Mouse (Mus musculus): ENCODE data around the gene Mdh2. TPM values are rescaled to one million over a fixed set of nuclear protein-coding genes. Genes with fewer than 3 reads are reported as not detected.

Gene Mdh2
- 459 and 476 TPM in 2 replicates for polyA plus RNA-seq (2015; fragmentation: Nextera tagmentation; extraction: Ambion mirVana)

DNA sequence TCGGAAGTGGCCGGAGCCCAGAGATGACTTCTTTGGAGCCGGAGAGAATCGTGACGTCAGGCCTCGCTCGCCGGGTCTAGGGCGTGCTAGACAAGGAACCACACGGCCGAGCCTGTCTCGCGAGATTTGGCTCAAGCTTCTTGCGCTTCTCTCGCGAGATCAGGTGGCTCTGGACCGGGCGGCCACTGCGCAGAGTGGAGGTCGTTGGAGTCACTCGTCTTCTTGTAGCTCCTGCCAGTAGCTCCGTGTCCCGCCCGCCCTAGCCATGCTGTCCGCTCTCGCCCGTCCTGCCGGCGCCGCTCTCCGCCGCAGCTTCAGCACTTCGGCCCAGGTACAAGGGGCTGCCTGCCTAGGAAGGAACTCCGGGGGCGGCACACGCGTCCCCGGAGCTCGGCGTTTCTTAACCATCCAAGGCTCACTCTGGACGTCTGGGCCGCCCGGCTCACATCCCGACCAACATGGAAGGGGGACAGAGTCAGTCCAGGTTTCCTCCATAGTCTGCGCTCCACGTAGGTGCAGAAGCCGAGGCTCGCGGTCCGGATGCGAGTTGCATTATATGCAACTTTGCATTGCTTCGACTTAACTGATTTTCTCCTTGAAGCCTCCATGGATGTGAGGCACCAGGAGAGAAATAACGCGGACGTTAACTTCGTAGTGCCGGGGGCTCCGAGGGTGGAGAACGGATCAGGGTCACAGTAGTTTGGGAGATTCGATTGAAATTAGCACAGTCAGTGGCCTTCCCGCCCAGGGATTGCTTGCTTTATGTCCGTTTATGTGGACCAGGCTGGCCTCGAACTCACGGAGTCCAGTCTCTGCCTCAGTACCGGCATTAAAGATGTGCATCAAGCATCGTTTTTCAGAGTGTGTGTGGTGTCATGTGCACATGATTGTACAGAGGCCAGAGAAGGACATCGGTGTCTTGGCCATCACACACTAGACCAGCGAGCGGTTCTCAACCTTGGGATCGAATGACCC, at the start of gene Mdh2:
Mdh2 (plus strand) TSS at position 10 of the 975 bp plus-strand sequence.

DNA sequence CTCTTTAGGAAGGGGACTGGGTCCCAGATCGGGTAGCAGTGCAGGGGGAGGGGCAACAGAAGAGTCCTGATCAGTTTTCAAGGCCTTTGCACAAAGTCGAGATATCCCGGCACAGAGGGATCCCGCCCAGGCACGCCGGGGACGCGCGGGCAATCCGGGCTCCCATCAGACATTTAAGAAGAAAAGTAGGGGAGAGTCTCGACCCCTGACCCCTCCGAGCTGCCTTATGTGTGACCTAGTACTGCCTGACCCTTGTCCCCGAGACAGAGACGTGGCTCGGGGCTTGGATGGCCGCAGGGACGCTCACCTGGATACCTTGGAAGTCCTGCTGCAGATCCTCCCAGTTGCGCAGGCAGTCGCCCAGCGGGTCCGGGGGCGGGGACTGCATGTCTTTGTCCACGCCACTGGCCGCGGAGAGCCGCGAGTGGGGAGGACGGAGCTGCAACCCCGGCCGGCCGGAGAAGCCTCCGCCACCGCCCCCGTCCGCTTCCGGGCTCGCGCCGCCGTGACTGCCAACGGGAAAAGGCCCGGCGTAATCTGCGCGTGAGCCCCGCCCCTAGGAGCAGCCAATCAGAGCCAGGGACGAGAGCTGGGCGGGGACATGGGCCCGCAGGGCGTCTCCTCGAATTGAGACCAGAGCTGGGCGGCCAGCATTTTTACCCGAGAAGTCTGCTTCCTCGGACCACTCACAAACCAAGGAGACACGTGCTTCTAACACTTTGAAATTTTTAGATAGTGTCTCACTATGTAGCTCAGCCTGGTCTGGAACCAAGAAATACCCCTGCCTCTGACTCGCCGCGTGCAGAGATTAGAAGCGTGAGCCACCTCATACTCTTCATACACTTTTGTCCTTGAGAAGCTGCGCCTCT, 34.3 kb upstream of the Mdh2 start, which contains the start of gene Tmem120a:
Tmem120a (minus strand) TSS at position 708 of the 869 bp plus-strand sequence.

DNA sequence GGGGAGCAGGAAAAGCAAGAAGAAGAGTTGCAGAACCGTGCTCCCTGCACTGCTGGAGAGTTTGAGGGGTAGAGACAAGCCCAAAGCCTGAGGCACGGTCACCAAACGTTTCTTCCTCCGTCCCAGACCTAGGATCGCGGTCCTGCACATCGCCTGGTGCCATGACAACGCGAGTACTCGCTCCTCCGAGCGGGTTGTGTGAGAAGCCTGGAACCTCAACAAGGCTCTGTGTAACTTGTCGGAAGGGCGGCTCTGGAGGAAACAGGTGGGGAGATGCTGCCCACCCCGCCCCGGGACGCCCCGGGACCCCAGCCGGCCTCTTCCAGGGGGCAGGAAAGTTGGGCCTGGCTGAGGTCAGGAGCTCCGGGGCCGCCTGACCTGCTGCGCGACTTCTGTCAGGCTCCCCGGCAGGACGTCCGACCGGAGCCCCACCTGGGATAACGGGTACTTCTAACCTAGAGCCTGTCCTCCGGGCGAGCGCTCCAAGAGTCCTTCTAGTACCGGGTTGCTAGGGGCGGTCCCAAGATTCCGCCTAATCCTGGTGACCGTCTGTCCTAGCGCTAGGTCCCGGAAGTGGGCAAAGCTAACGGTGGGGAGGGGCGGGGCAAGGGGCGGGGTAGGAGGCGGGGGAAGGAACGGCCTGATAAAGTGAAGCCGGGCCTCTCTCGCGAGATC, 347 bp upstream of the Mdh2 start, which contains the start of gene Styxl1:
Styxl1 (minus strand) TSS at position 590 of the 675 bp plus-strand sequence.

DNA sequence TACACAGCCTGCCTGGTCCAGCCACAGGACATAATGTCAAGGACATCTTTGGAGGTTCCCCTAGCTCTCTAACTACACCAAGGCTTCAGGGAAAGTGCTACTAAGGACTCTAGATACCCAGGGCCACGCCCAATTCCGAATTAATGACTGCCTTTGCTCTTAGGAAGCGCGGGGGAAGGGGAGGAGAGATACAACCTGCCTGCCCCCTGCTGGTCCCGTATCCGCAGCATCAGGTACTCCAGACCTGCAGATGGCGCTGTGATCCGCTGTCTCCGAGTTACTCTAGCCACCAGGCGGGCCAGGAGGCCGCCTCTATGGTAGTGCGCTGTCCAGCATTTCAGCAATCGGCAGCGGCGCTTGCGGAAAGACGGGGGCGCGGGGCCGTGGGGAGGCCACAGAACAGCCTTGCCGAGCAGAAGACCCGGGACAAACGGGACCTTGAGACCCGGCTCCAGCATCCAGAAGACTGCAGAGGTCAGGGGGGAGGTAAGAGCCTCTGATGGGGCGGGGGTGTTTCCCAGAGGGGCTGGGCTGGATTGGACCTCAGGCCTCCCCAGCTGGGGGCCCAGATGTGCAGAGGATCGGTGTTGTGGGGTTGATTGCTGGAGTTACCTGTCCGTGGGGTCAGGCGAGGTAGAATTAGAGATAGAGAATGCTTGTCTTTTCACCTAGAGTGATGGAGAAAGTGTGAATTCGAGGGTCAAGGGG, 28.4 kb downstream of the Mdh2 start, which contains the start of gene Srrm3:
Srrm3 (plus strand) TSS at position 336 of the 708 bp plus-strand sequence.

Small RNAs within 50 kb of the gene (microRNA-seq; reads per million reads assigned to microRNA genes)
- gene Gm23268 (not detected), gene Mir7034 (not detected)

Other genes starting within 250 kb of the Mdh2 start
- gene Hip1, start 233.4 kb upstream of the Mdh2 start, polyA plus RNA-seq (2015; fragmentation: Nextera tagmentation; extraction: Ambion mirVana): 19.1 and 20.3 TPM in 2 replicates
- not detected in 2 replicates for gene Ccl26, start 214.9 kb upstream of the Mdh2 start, polyA plus RNA-seq (2015; fragmentation: Nextera tagmentation; extraction: Ambion mirVana)
- 6.7 and 16.6 TPM in 2 replicates for gene Ccl24, start 205.4 kb upstream of the Mdh2 start, polyA plus RNA-seq (2015; fragmentation: Nextera tagmentation; extraction: Ambion mirVana)
- 37.3 and 37.9 TPM in 2 replicates for gene Rhbdd2, start 145.9 kb upstream of the Mdh2 start, polyA plus RNA-seq (2015; fragmentation: Nextera tagmentation; extraction: Ambion mirVana)
- gene Por, start 108.4 kb upstream of the Mdh2 start, polyA plus RNA-seq (2015; fragmentation: Nextera tagmentation; extraction: Ambion mirVana): 92.7 and 99.2 TPM in 2 replicates
- gene Tmem120a, start 34.0 kb upstream of the Mdh2 start, polyA plus RNA-seq (2015; fragmentation: Nextera tagmentation; extraction: Ambion mirVana): 47.9 and 51.3 TPM in 2 replicates
- 0.33 TPM in 1 of 2 replicates, not detected in the other for gene Styxl1, start 95 bp upstream of the Mdh2 start, polyA plus RNA-seq (2015; fragmentation: Nextera tagmentation; extraction: Ambion mirVana)
- 0.10 and 0.12 TPM in 2 replicates for gene Srrm3, start 28.4 kb downstream of the Mdh2 start, polyA plus RNA-seq (2015; fragmentation: Nextera tagmentation; extraction: Ambion mirVana)
- gene Hspb1, start 109.4 kb downstream of the Mdh2 start, polyA plus RNA-seq (2015; fragmentation: Nextera tagmentation; extraction: Ambion mirVana): 1,184 and 1,507 TPM in 2 replicates
- gene Ywhag, start 156.1 kb downstream of the Mdh2 start, polyA plus RNA-seq (2015; fragmentation: Nextera tagmentation; extraction: Ambion mirVana): 126 and 146 TPM in 2 replicates
- gene Ssc4d, start 196.1 kb downstream of the Mdh2 start, polyA plus RNA-seq (2015; fragmentation: Nextera tagmentation; extraction: Ambion mirVana): 2.0 and 2.9 TPM in 2 replicates
- gene Zp3, start 201.6 kb downstream of the Mdh2 start, polyA plus RNA-seq (2015; fragmentation: Nextera tagmentation; extraction: Ambion mirVana): not detected in 2 replicates
- gene Dtx2, start 216.3 kb downstream of the Mdh2 start, polyA plus RNA-seq (2015; fragmentation: Nextera tagmentation; extraction: Ambion mirVana): 18.1 and 18.9 TPM in 2 replicates